Mouse (Mus musculus): ENCODE data around the gene Ypel1. TPM values are rescaled to one million over a fixed set of nuclear protein-coding genes. Genes with fewer than 3 reads are reported as not detected.

Gene Ypel1
- polyA plus RNA-seq, 1 experiment from 2014 or later: 10.6 TPM

DNA sequence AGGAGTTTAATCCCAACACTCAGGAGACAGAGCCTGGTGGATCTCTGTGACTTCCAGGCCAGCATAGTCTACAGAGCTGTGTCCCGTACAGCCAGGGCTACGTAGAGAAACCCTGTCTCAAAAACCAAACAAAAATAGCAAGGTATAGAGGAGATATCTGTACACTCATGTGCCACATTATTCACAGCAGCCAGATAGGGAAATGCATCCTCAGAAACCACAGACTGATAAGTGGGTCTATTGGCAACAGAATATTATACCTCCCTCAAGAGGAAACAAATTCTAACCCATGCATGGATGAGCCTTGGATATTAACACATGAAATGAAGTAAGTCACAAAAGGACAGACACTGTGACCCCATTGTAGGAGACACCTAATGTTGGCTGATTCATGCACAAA lies 1.9 kb upstream of the Ypel1 start:
- 85% methylated on average over 2 of the region's 2 CpGs for WGBS
- Histone ChIP-seq H3K4me3 (ENCODE audit: low read depth, low read length) (no peak overlapping the region), H3K9me3 (ENCODE audit: low read length) (no peaks in the 10 kb centered on the region), H3K9ac (replicated peaks; ENCODE audit: low read depth) (no peak overlapping the region), H3K36me3 (ENCODE audit: insufficient read depth, low read length) (no peaks in the 10 kb centered on the region), H3K27me3 (replicated peaks; ENCODE audit: insufficient read depth, low read length) (no peaks in the 10 kb centered on the region), H3K4me1 (ENCODE audit: insufficient read depth, low read depth, low read length) (peaks cover 4% of the 10 kb centered on the region; the same call in 1 of the 2 replicates), H3K27ac (ENCODE audit: low read length) (no peak overlapping the region), H3K4me2 (replicated peaks; ENCODE audit: low read depth, low read length) (no peak overlapping the region)
- DNase-seq (ENCODE audit: low spot score): no peak
- no peak for ATAC-seq
- TF ChIP-seq CTCF (IDR thresholded peaks at IDR 0.05): no peak

DNA sequence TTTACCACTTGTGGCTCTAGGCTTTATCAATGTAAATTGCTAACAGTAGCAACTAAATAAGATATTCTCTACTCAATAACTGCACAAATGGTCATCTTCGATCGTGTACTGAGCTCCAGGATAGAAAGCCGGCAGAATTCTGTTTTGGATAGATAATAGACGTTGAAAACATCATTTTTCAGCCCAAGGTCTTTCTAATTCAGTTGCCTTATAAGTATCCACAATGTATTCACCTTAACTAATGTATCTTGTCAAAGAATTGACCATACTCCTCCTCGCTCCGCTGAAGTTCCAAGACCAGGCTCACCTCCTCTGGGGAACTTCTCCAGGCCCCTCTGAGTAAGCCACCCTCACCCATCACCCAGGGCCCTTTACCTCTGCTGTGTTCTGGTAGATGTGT lies 1.2 kb downstream of the Ypel1 start:
- H3K4me1 ChIP-seq (ENCODE audit: insufficient read depth, low read depth, low read length): peaks cover 4% of the 10 kb centered on the region; the same call in 1 of the 2 replicates
- H3K27me3 ChIP-seq (replicated peaks; ENCODE audit: insufficient read depth, low read length): no peaks in the 10 kb centered on the region
- no peak for ATAC-seq
- 30% methylated on average over 6 of the region's 6 CpGs for WGBS
- H3K9ac ChIP-seq (replicated peaks; ENCODE audit: low read depth): peak overlapping the region; percentile 44; the same call in 1 of the 2 replicates
- no peak overlapping the region for H3K27ac ChIP-seq (ENCODE audit: low read length)
- TF ChIP-seq CTCF (IDR thresholded peaks at IDR 0.05): no peak
- no peak for TF ChIP-seq EP300 (IDR thresholded peaks at IDR 0.05)
- DNase-seq (ENCODE audit: low spot score): no peak
- H3K36me3 ChIP-seq (ENCODE audit: insufficient read depth, low read length): no peaks in the 10 kb centered on the region
- H3K9me3 ChIP-seq (ENCODE audit: low read length): no peaks in the 10 kb centered on the region
- H3K4me3 ChIP-seq (ENCODE audit: low read depth, low read length): peak overlapping the region; percentile 67
- peak overlapping the region; percentile 93 for H3K4me2 ChIP-seq (replicated peaks; ENCODE audit: low read depth, low read length)

DNA sequence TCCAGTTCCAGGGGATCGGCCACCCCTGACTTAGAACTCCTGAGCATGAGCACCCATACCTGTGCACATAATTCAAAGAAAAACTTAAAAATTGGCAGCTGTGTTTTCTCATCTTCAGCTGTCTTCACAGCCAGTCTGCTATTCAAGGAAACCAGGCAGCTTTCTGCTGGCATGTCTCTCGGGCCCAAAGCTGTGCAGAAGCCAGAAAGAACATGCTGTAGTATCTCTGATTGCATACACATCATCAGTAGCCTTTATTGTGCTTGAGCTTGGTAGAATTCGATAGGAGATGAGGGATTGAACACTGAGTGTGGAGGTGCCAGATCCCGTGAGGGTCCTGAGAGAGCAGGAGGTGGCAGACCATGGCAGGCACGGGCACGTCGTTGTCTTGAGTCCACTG lies 3.5 kb downstream of the Ypel1 start:
- DNase-seq (ENCODE audit: low spot score) (no peak), ATAC-seq (no peak)
- Histone ChIP-seq H3K36me3 (ENCODE audit: insufficient read depth, low read length) (no peaks in the 10 kb centered on the region), H3K27me3 (replicated peaks; ENCODE audit: insufficient read depth, low read length) (no peaks in the 10 kb centered on the region), H3K9me3 (ENCODE audit: low read length) (no peaks in the 10 kb centered on the region), H3K4me1 (ENCODE audit: insufficient read depth, low read depth, low read length) (peaks cover 4% of the 10 kb centered on the region; the same call in 1 of the 2 replicates), H3K9ac (replicated peaks; ENCODE audit: low read depth) (no peak overlapping the region), H3K27ac (ENCODE audit: low read length) (no peak overlapping the region), H3K4me2 (replicated peaks; ENCODE audit: low read depth, low read length) (no peak overlapping the region), H3K4me3 (ENCODE audit: low read depth, low read length) (no peak overlapping the region)
- no peak for TF ChIP-seq EP300 (IDR thresholded peaks at IDR 0.05)
- no peak for TF ChIP-seq CTCF (IDR thresholded peaks at IDR 0.05)
- WGBS: 84% methylated on average over 7 of the region's 7 CpGs

DNA sequence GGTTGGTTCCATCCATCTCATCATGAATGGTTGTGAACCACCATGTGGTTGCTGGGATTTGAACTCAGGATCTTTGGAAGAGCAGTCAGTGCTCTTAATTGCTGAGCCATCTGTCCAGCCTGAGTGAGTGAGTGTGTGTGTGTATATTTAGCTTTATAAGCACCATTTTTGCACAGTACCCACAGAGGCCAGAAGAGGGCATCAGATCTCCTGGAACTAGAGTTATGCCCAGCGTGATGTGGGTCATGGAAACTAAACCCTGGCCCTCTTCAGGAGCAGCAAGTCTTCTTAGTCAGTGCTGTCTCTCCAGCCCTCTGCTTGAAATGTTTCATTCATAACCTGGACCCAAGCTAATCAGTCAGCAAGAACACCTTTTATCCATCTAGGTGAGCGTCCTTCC lies 6.8 kb downstream of the Ypel1 start:
- TF ChIP-seq EP300 (IDR thresholded peaks at IDR 0.05) (no peak), CTCF (IDR thresholded peaks at IDR 0.05) (peak; percentile 20; the same call in 1 of the 2 replicates)
- Histone ChIP-seq H3K9ac (replicated peaks; ENCODE audit: low read depth) (no peak overlapping the region), H3K4me3 (ENCODE audit: low read depth, low read length) (no peak overlapping the region), H3K36me3 (ENCODE audit: insufficient read depth, low read length) (no peaks in the 10 kb centered on the region), H3K4me1 (ENCODE audit: insufficient read depth, low read depth, low read length) (no peaks in the 10 kb centered on the region), H3K27ac (ENCODE audit: low read length) (no peak overlapping the region), H3K27me3 (replicated peaks; ENCODE audit: insufficient read depth, low read length) (no peaks in the 10 kb centered on the region), H3K4me2 (replicated peaks; ENCODE audit: low read depth, low read length) (no peak overlapping the region), H3K9me3 (ENCODE audit: low read length) (no peaks in the 10 kb centered on the region)
- ATAC-seq (no peak), DNase-seq (ENCODE audit: low spot score) (no peak)
- WGBS: 97% methylated on average over 2 of the region's 2 CpGs

DNA sequence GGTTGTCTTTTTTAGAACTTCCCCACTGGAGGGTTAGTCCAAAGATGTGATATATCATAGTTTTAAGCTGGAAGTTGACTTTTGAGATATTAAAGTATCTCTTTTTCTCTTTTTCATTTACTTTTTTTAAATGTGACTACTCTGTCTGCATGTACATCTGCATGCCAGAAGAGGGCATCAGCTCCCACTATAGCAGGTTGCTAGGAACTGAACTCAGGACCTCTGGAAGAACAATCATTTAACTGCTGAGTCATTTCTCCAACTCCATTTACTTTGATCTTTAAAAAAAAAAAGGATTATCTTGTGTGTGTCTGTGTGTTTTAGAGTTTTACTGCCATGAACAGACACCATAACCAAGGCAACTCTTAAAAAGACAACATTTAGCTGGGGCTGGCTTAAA lies 7.4 kb downstream of the Ypel1 start:
- Histone ChIP-seq H3K9me3 (ENCODE audit: low read length) (no peaks in the 10 kb centered on the region), H3K4me1 (ENCODE audit: insufficient read depth, low read depth, low read length) (no peaks in the 10 kb centered on the region), H3K4me2 (replicated peaks; ENCODE audit: low read depth, low read length) (no peak overlapping the region), H3K27me3 (replicated peaks; ENCODE audit: insufficient read depth, low read length) (no peaks in the 10 kb centered on the region), H3K36me3 (ENCODE audit: insufficient read depth, low read length) (no peaks in the 10 kb centered on the region), H3K27ac (ENCODE audit: low read length) (no peak overlapping the region), H3K9ac (replicated peaks; ENCODE audit: low read depth) (no peak overlapping the region), H3K4me3 (ENCODE audit: low read depth, low read length) (no peak overlapping the region)
- DNase-seq (ENCODE audit: low spot score): no peak
- TF ChIP-seq EP300 (IDR thresholded peaks at IDR 0.05): no peak
- no peak for TF ChIP-seq CTCF (IDR thresholded peaks at IDR 0.05)
- no peak for ATAC-seq

DNA sequence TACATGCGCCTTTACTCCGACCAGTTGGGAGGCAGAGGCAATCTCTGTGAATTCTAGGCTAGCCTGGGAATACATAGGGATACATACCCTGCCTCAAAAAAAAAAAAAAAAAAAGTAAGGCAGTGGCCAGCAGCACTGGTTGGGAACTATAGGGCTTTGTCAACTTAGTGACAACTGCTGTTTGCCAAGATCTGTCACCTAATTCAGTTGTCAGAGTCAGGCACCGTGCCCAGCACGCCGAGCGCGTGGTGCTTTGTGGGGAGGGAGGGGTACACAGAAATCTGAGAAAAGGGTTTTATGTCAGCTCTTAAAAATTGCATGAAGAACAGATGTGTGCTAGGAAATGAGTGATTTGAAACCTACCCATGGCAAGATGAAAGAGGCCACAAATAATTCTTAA lies 8.6 kb downstream of the Ypel1 start:
- ATAC-seq: peak; percentile 75
- DNase-seq (ENCODE audit: low spot score): peak; percentile 80
- Histone ChIP-seq H3K27me3 (replicated peaks; ENCODE audit: insufficient read depth, low read length) (no peaks in the 10 kb centered on the region), H3K4me3 (ENCODE audit: low read depth, low read length) (no peak overlapping the region), H3K4me1 (ENCODE audit: insufficient read depth, low read depth, low read length) (no peaks in the 10 kb centered on the region), H3K9me3 (ENCODE audit: low read length) (no peaks in the 10 kb centered on the region), H3K27ac (ENCODE audit: low read length) (no peak overlapping the region), H3K4me2 (replicated peaks; ENCODE audit: low read depth, low read length) (no peak overlapping the region), H3K9ac (replicated peaks; ENCODE audit: low read depth) (no peak overlapping the region), H3K36me3 (ENCODE audit: insufficient read depth, low read length) (no peaks in the 10 kb centered on the region)
- WGBS: 67% methylated on average over 7 of the region's 7 CpGs
- TF ChIP-seq EP300 (IDR thresholded peaks at IDR 0.05): 0 out of 2 replicates have a peak, but pooled peaks have one; percentile 14
- no peak for TF ChIP-seq CTCF (IDR thresholded peaks at IDR 0.05)

Data from lung, postnatal 0 days (tissue).